Mouse (Mus musculus): ENCODE results near the gene Gm10799. TPM values are rescaled to one million over a fixed set of nuclear protein-coding genes. Genes with fewer than 3 reads are reported as not detected.
"Not testable (repeated sequence)": the region's sequence is repeated elsewhere in the genome, so short reads cannot be mapped to it uniquely, and the experiment has no call there.

Gene Gm10799
- polyA plus RNA-seq, 1 experiment from 2014 or later = not detected

GRCm38 (mm10) chr2:104084027-104084426 is 15.7 kb upstream of the Gm10799 start:
- not testable (repeated sequence) for H3K4me1 ChIP-seq (replicated peaks; ENCODE audit: control insufficient read depth, insufficient read depth, low read length); H3K4me3 ChIP-seq (ENCODE audit: low read depth, low read length); H3K27me3 ChIP-seq (replicated peaks; ENCODE audit: control insufficient read depth, insufficient read depth, low read length); H3K36me3 ChIP-seq (ENCODE audit: control insufficient read depth, insufficient read depth, low read length); DNase-seq (ENCODE audit: low spot score); ATAC-seq (replicated peaks; ENCODE audit: low FRiP score); H3K9me3 ChIP-seq (ENCODE audit: control insufficient read depth, low read length); H3K27ac ChIP-seq (ENCODE audit: low read depth, low read length); H3K9ac ChIP-seq (ENCODE audit: low read depth, low read length); H3K4me2 ChIP-seq

GRCm38 (mm10) chr2:104082474-104082873 is 14.1 kb upstream of the Gm10799 start:
- Histone ChIP-seq H3K9ac (ENCODE audit: low read depth, low read length) (no peak overlapping the region), H3K4me2 (no peak overlapping the region), H3K9me3 (ENCODE audit: control insufficient read depth, low read length) (no peaks in the 10 kb centered on the region), H3K36me3 (ENCODE audit: control insufficient read depth, insufficient read depth, low read length) (no peaks in the 10 kb centered on the region), H3K27me3 (replicated peaks; ENCODE audit: control insufficient read depth, insufficient read depth, low read length) (no peaks in the 10 kb centered on the region), H3K4me3 (ENCODE audit: low read depth, low read length) (no peak overlapping the region), H3K27ac (ENCODE audit: low read depth, low read length) (no peak overlapping the region), H3K4me1 (replicated peaks; ENCODE audit: control insufficient read depth, insufficient read depth, low read length) (peaks cover 8% of the 10 kb centered on the region)
- DNase-seq (ENCODE audit: low spot score) (peak; percentile 21), ATAC-seq (replicated peaks; ENCODE audit: low FRiP score) (no peak)

GRCm38 (mm10) chr2:104081436-104082050 is 13.2 kb upstream of the Gm10799 start:
- not testable (repeated sequence) for H3K9me3 ChIP-seq (ENCODE audit: control insufficient read depth, low read length); H3K9ac ChIP-seq (ENCODE audit: low read depth, low read length); DNase-seq (ENCODE audit: low spot score); ATAC-seq (replicated peaks; ENCODE audit: low FRiP score); H3K4me3 ChIP-seq (ENCODE audit: low read depth, low read length); H3K36me3 ChIP-seq (ENCODE audit: control insufficient read depth, insufficient read depth, low read length); H3K4me1 ChIP-seq (replicated peaks; ENCODE audit: control insufficient read depth, insufficient read depth, low read length); H3K4me2 ChIP-seq; H3K27ac ChIP-seq (ENCODE audit: low read depth, low read length); H3K27me3 ChIP-seq (replicated peaks; ENCODE audit: control insufficient read depth, insufficient read depth, low read length)
- WGBS = no CpG with 5 or more reads among the region's 1 CpGs

- H3K4me3 ChIP-seq (ENCODE audit: low read depth, low read length) = not testable (repeated sequence)
These were observed 9.9 kb upstream of the Gm10799 start for GRCm38 (mm10) chr2:104078285-104078684.

GRCm38 (mm10) chr2:104069704-104070185 is 1.4 kb upstream of the Gm10799 start, which contains the start of gene Cd59b:
Cd59b (plus strand) TSS chr2:104069849.
- H3K4me1 ChIP-seq (replicated peaks; ENCODE audit: control insufficient read depth, insufficient read depth, low read length) = no peaks in the 10 kb centered on the region
- peak within 1 kb of the TSS; percentile 57 for H3K9ac ChIP-seq (ENCODE audit: low read depth, low read length)
- H3K4me3 ChIP-seq (ENCODE audit: low read depth, low read length) = peak within 1 kb of the TSS; percentile 49
- peak within 1 kb of the TSS; percentile 73 for H3K4me2 ChIP-seq
- peak; percentile 95 for ATAC-seq (replicated peaks; ENCODE audit: low FRiP score)
- peak; percentile 80 for DNase-seq (ENCODE audit: low spot score)
- 13% methylated on average over 13 of the region's 13 CpGs for WGBS
- no peaks in the 10 kb centered on the region for H3K36me3 ChIP-seq (ENCODE audit: control insufficient read depth, insufficient read depth, low read length)
- H3K27ac ChIP-seq (ENCODE audit: low read depth, low read length) = peak within 1 kb of the TSS; percentile 90
- H3K9me3 ChIP-seq (ENCODE audit: control insufficient read depth, low read length) = no peaks in the 10 kb centered on the region
- H3K27me3 ChIP-seq (replicated peaks; ENCODE audit: control insufficient read depth, insufficient read depth, low read length) = no peaks in the 10 kb centered on the region

More at GRCm38 (mm10) chr2:104078285-104078684, 9.9 kb upstream of the Gm10799 start:
- H3K4me1 ChIP-seq (replicated peaks; ENCODE audit: control insufficient read depth, insufficient read depth, low read length); H3K9ac ChIP-seq (ENCODE audit: low read depth, low read length); H3K9me3 ChIP-seq (ENCODE audit: control insufficient read depth, low read length); H3K27me3 ChIP-seq (replicated peaks; ENCODE audit: control insufficient read depth, insufficient read depth, low read length); DNase-seq (ENCODE audit: low spot score); H3K36me3 ChIP-seq (ENCODE audit: control insufficient read depth, insufficient read depth, low read length): not testable (repeated sequence)
- Histone ChIP-seq H3K4me2 (peak overlapping the region; percentile 53), H3K27ac (ENCODE audit: low read depth, low read length) (peak overlapping the region; percentile 84)
- WGBS = 28% methylated on average over 5 of the region's 5 CpGs
- peak; percentile 99 for ATAC-seq (replicated peaks; ENCODE audit: low FRiP score)

GRCm38 (mm10) chr2:104065526-104065925 is 2.8 kb downstream of the Gm10799 start, which contains the start of gene Gm10912:
Gm10912 (plus strand) TSS chr2:104065826.
- H3K9ac ChIP-seq (ENCODE audit: low read depth, low read length); DNase-seq (ENCODE audit: low spot score); H3K4me3 ChIP-seq (ENCODE audit: low read depth, low read length); H3K27ac ChIP-seq (ENCODE audit: low read depth, low read length); H3K4me2 ChIP-seq; H3K36me3 ChIP-seq (ENCODE audit: control insufficient read depth, insufficient read depth, low read length); H3K9me3 ChIP-seq (ENCODE audit: control insufficient read depth, low read length); H3K4me1 ChIP-seq (replicated peaks; ENCODE audit: control insufficient read depth, insufficient read depth, low read length); H3K27me3 ChIP-seq (replicated peaks; ENCODE audit: control insufficient read depth, insufficient read depth, low read length); ATAC-seq (replicated peaks; ENCODE audit: low FRiP score): not testable (repeated sequence)
- WGBS = 88% methylated on average over 6 of the region's 6 CpGs

- Histone ChIP-seq H3K4me3 (ENCODE audit: low read depth, low read length) (no peak overlapping the region), H3K4me1 (replicated peaks; ENCODE audit: control insufficient read depth, insufficient read depth, low read length) (peaks cover 5% of the 10 kb centered on the region; the same call in 1 of the 2 replicates), H3K9me3 (ENCODE audit: control insufficient read depth, low read length) (no peaks in the 10 kb centered on the region), H3K4me2 (no peak overlapping the region), H3K9ac (ENCODE audit: low read depth, low read length) (no peak overlapping the region), H3K36me3 (ENCODE audit: control insufficient read depth, insufficient read depth, low read length) (peaks cover 14% of the 10 kb centered on the region), H3K27me3 (replicated peaks; ENCODE audit: control insufficient read depth, insufficient read depth, low read length) (no peaks in the 10 kb centered on the region), H3K27ac (ENCODE audit: low read depth, low read length) (no peak overlapping the region)
- DNase-seq (ENCODE audit: low spot score) (no peak), ATAC-seq (replicated peaks; ENCODE audit: low FRiP score) (peak; percentile 60; the same call in 1 of the 2 replicates)
- WGBS = 66% methylated on average over 2 of the region's 2 CpGs
These were observed 4.2 kb downstream of the Gm10799 start for GRCm38 (mm10) chr2:104064152-104064551.

- no peaks in the 10 kb centered on the region for H3K27me3 ChIP-seq (replicated peaks; ENCODE audit: control insufficient read depth, insufficient read depth, low read length)
- H3K27ac ChIP-seq (ENCODE audit: low read depth, low read length) = no peak overlapping the region
- H3K4me1 ChIP-seq (replicated peaks; ENCODE audit: control insufficient read depth, insufficient read depth, low read length) = peaks cover 5% of the 10 kb centered on the region
- ATAC-seq (replicated peaks; ENCODE audit: low FRiP score) (no peak), DNase-seq (ENCODE audit: low spot score) (no peak)
- no peak overlapping the region for H3K9ac ChIP-seq (ENCODE audit: low read depth, low read length)
- H3K36me3 ChIP-seq (ENCODE audit: control insufficient read depth, insufficient read depth, low read length) = peaks cover 16% of the 10 kb centered on the region
- H3K4me2 ChIP-seq = no peak overlapping the region
- no peaks in the 10 kb centered on the region for H3K9me3 ChIP-seq (ENCODE audit: control insufficient read depth, low read length)
- no peak overlapping the region for H3K4me3 ChIP-seq (ENCODE audit: low read depth, low read length)
These were observed 5.7 kb downstream of the Gm10799 start for GRCm38 (mm10) chr2:104062665-104063064.

GRCm38 (mm10) chr2:104060996-104061395 is 7.4 kb downstream of the Gm10799 start:
- WGBS = 96% methylated on average over 6 of the region's 6 CpGs
- ATAC-seq (replicated peaks; ENCODE audit: low FRiP score) = no peak

More at GRCm38 (mm10) chr2:104060996-104061395, 7.4 kb downstream of the Gm10799 start:
- Histone ChIP-seq H3K4me2 (no peak overlapping the region), H3K4me3 (ENCODE audit: low read depth, low read length) (no peak overlapping the region), H3K36me3 (ENCODE audit: control insufficient read depth, insufficient read depth, low read length) (peaks cover 16% of the 10 kb centered on the region), H3K4me1 (replicated peaks; ENCODE audit: control insufficient read depth, insufficient read depth, low read length) (peaks cover 5% of the 10 kb centered on the region), H3K27ac (ENCODE audit: low read depth, low read length) (no peak overlapping the region), H3K9me3 (ENCODE audit: control insufficient read depth, low read length) (no peaks in the 10 kb centered on the region), H3K9ac (ENCODE audit: low read depth, low read length) (no peak overlapping the region), H3K27me3 (replicated peaks; ENCODE audit: control insufficient read depth, insufficient read depth, low read length) (no peaks in the 10 kb centered on the region)
- no peak for DNase-seq (ENCODE audit: low spot score)
